Mouse (Mus musculus) E14TG2a.4 (cell line): ENCODE data around the gene Sv2a.

ENCODE experiments used
- CTCF ChIP-seq: conservative IDR thresholded peaks from 2 replicates; pipeline ENCODE4 v1.5.1; 2014; ENCODE audit warnings: low read length
- NANOG ChIP-seq: IDR thresholded peaks from 2 replicates; pipeline ENCODE4 v1.6.1; 2014; ENCODE audit warnings: borderline replicate concordance, low read length, mixed read lengths

DNA sequence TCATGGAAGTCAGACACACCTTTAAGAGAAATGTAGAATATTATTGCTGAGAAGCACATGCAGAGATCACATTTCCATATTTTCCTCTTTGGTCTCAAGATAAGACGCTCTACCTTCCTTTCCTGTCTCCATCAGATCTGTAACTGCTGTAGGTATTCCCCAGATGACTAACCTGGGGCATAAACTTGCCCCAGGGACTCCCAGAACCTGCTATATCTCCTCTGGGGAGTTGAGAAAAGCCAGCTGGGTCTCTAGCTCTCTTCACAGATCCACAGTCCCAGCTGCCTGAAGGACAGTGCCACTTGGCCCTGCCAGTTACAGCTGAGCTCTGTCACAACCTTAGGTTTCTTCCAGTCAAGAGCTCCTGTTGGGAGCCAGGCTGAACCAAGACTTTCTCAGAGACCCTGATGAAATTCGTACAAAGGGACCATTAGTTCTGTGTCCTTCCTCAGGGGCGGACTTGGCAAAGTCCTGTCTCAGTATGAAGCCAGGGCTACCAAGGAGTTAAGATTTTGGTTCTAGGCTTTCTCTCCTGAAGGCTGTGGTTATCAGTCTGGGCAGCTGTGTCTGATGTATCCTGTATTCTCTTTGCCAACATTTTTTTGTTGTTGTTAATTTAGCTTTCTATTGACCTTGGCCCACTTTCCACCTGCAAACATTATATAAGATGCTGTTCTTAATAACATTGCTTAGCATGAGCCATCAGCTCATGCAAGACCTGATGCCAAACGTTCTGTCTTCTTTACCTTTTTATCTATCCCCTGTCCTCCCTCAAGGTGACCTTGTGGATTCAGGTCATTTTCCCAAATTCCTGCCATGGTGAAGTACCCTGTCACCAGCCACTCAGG, 50.2 kb downstream of the Sv2a start:
- TF ChIP-seq CTCF: no peak
- TF ChIP-seq NANOG: no peak
